Mouse (Mus musculus) lung, embryonic 14.5 days (tissue): ENCODE results near the gene Cfap157. TPM values are rescaled to one million over a fixed set of nuclear protein-coding genes. Genes with fewer than 3 reads are reported as not detected.

Experiments used
- ATAC-seq: fragments of 200-750 bp; cut with Nextera tagmentation; 2 replicates; pipeline ENCODE4 v1.8.0; 2017; ENCODE audit warnings: mild to moderate bottlenecking, moderate TSS enrichment, moderate library complexity; ENCODE audit not compliant: insufficient read depth
- DNase-seq: peaks from one replicate; pipeline ENCODE4 v3.0.0-alpha.2; 2015
- H3K27ac ChIP-seq: fragments of 300-500 bp; sonication (generic); 2 replicates; pipeline ENCODE4 v1.5.1; 2014; ENCODE audit warnings: low read depth, mild to moderate bottlenecking, moderate library complexity
- H3K27me3 ChIP-seq: fragments of 300-500 bp; sonication (generic); 2 replicates; pipeline ENCODE4 v1.6.1; 2014; ENCODE audit warnings: low read length, control low read depth; ENCODE audit not compliant: insufficient read depth
- H3K36me3 ChIP-seq: fragments of 300-500 bp; sonication (generic); 2 replicates; pipeline ENCODE4 v1.6.1; 2014; ENCODE audit warnings: control low read depth; ENCODE audit not compliant: insufficient read depth
- H3K4me1 ChIP-seq: fragments of 300-500 bp; sonication (generic); 2 replicates; pipeline ENCODE4 v1.6.1; 2014; ENCODE audit warnings: antibody characterized with exemption, control low read depth; ENCODE audit not compliant: insufficient read depth
- H3K4me2 ChIP-seq: fragments of 300-500 bp; sonication (generic); 2 replicates; pipeline ENCODE4 v1.6.1; 2014; ENCODE audit warnings: mild to moderate bottlenecking
- H3K4me3 ChIP-seq: fragments of 300-500 bp; sonication (generic); 2 replicates; pipeline ENCODE4 v1.5.1; 2014; ENCODE audit warnings: low read depth, low read length
- H3K9ac ChIP-seq: fragments of 300-500 bp; sonication (generic); 2 replicates; pipeline ENCODE4 v1.6.1; 2014
- H3K9me3 ChIP-seq: fragments of 300-500 bp; sonication (generic); 2 replicates; pipeline ENCODE4 v1.6.1; 2016; ENCODE audit warnings: low read depth, low read length, control low read depth
- CTCF ChIP-seq: IDR thresholded peaks from 2 replicates; pipeline ENCODE4 v1.5.1; 2016; ENCODE audit warnings: antibody characterized with exemption, low read depth
- WGBS: fragments of 180-500 bp; shearing (Covaris S2); extraction: QIAGEN DNeasy Blood & Tissue Kit; methylation state at CpG from one replicate; pipeline ENCODE4 v1.1.7; 2014; 5-methylcytosine and 5-hydroxymethylcytosine counted together
- polyA plus RNA-seq: library from polyadenylated mRNA; unstranded; fragments of >200 nt; fragmentation: Nextera tagmentation; extraction: Ambion mirVana; gene quantifications from 2 replicates; pipeline ENCODE4 v1.2.1, GENCODE M21; 2014

The Cfap157 gene
- polyA plus RNA-seq, 1 experiment from 2014 or later = 0.33 TPM

- H3K4me3 ChIP-seq = no peak overlapping the region
- H3K9ac ChIP-seq = no peak overlapping the region
- no peak overlapping the region for H3K4me2 ChIP-seq
- no peaks in the 10 kb centered on the region for H3K9me3 ChIP-seq
- no peaks in the 10 kb centered on the region for H3K27me3 ChIP-seq
- H3K27ac ChIP-seq = no peak overlapping the region
- peaks cover 5% of the 10 kb centered on the region; the same call in 1 of the 2 replicates for H3K36me3 ChIP-seq
- H3K4me1 ChIP-seq = peaks cover 6% of the 10 kb centered on the region; the same call in 1 of the 2 replicates
- DNase-seq (no peak), ATAC-seq (no peak)
- 69% methylated on average over 6 of the region's 6 CpGs for WGBS
- no peak for TF ChIP-seq CTCF
These were observed 38.4 kb upstream of the Cfap157 start for GRCm38 (mm10) chr2:32822643-32823042.

DNA sequence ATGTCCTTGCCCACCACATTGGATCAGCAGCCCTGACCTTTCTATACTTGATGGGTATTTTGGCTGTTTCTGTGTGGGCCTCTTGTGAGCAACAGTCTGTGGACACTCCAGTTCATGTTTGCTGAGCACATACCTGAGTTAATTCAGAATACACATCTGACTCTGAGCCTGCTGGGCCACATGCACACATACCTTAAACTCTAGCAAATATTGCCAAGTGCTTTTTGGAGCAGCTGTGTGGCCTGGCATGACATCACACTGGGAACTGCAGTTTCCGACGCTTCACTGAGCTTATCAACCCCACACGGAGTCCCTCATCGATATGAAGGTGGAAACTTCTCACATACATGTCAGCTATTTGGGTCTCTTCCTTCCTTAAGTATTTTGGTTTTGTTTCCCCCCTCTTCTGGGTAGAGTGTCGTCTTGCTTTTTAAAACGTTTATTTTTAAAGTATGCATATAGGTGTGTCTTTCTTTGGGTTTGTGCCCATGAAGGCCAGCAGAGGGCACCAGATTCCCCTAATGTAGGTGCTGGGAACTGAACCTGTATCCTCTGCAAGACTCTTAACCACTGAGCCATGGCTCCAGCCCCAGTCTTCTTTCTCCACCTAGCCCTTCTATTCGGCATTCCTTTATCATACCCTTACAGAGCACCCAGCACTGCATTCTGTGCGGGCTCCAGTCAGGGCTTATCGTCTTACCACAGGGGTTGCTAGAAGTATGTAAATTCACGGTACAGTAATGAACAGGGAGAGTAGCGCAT is 37.0 kb upstream of the Cfap157 start:
- H3K27ac ChIP-seq = peak overlapping the region; percentile 37; the same call in 1 of the 2 replicates
- peaks cover 9% of the 10 kb centered on the region; the same call in 1 of the 2 replicates for H3K4me1 ChIP-seq
- no peak overlapping the region for H3K4me3 ChIP-seq
- TF ChIP-seq CTCF = peak; percentile 67
- ATAC-seq = peak; percentile 58; the same call in 1 of the 2 replicates
- no peaks in the 10 kb centered on the region for H3K27me3 ChIP-seq
- H3K36me3 ChIP-seq = peaks cover 5% of the 10 kb centered on the region; the same call in 1 of the 2 replicates
- peak; percentile 71 for DNase-seq
- H3K4me2 ChIP-seq = no peak overlapping the region
- no peaks in the 10 kb centered on the region for H3K9me3 ChIP-seq
- no peak overlapping the region for H3K9ac ChIP-seq
- 52% methylated on average over 11 of the region's 11 CpGs for WGBS

- 82% methylated on average over 5 of the region's 5 CpGs for WGBS
- Histone ChIP-seq H3K27ac (no peak overlapping the region), H3K4me2 (no peak overlapping the region), H3K27me3 (no peaks in the 10 kb centered on the region), H3K9me3 (no peaks in the 10 kb centered on the region), H3K4me1 (0 out of 2 replicates have a peak, but pooled peaks cover 3% of the 10 kb centered on the region), H3K9ac (no peak overlapping the region), H3K4me3 (no peak overlapping the region), H3K36me3 (peaks cover 17% of the 10 kb centered on the region)
- no peak for TF ChIP-seq CTCF
- no peak for DNase-seq
- no peak for ATAC-seq
These were observed 34.0 kb upstream of the Cfap157 start for GRCm38 (mm10) chr2:32818208-32818607.

GRCm38 (mm10) chr2:32817589-32817988 is 33.4 kb upstream of the Cfap157 start:
- H3K9ac ChIP-seq = no peak overlapping the region
- H3K9me3 ChIP-seq = no peaks in the 10 kb centered on the region
- no peak overlapping the region for H3K4me2 ChIP-seq
- ATAC-seq = no peak
- TF ChIP-seq CTCF = no peak
- no peak for DNase-seq
- 0 out of 2 replicates have a peak, but pooled peaks cover 3% of the 10 kb centered on the region for H3K4me1 ChIP-seq
- H3K36me3 ChIP-seq = peaks cover 21% of the 10 kb centered on the region
- WGBS = 76% methylated on average over 7 of the region's 7 CpGs
- H3K4me3 ChIP-seq = no peak overlapping the region
- no peaks in the 10 kb centered on the region for H3K27me3 ChIP-seq
- peak overlapping the region; percentile 58; the same call in 1 of the 2 replicates for H3K27ac ChIP-seq

GRCm38 (mm10) chr2:32816946-32817581 is 32.8 kb upstream of the Cfap157 start:
- Histone ChIP-seq H3K27me3 (no peaks in the 10 kb centered on the region), H3K36me3 (peaks cover 21% of the 10 kb centered on the region), H3K4me1 (0 out of 2 replicates have a peak, but pooled peaks cover 3% of the 10 kb centered on the region), H3K4me3 (no peak overlapping the region), H3K9me3 (no peaks in the 10 kb centered on the region), H3K4me2 (peak overlapping the region; percentile 2; the same call in 1 of the 2 replicates), H3K9ac (no peak overlapping the region), H3K27ac (peak overlapping the region; percentile 58; the same call in 1 of the 2 replicates)
- ATAC-seq = 0 out of 2 replicates have a peak, but pooled peaks have one; percentile 38
- no peak for TF ChIP-seq CTCF
- WGBS = 32% methylated on average over 17 of the region's 17 CpGs
- DNase-seq = peak; percentile 60

- H3K4me2 ChIP-seq = no peak overlapping the region
- TF ChIP-seq CTCF = no peak
- peaks cover 21% of the 10 kb centered on the region for H3K36me3 ChIP-seq
- H3K9me3 ChIP-seq = no peaks in the 10 kb centered on the region
- DNase-seq (no peak), ATAC-seq (no peak)
- H3K27me3 ChIP-seq = no peaks in the 10 kb centered on the region
- H3K9ac ChIP-seq = no peak overlapping the region
- H3K27ac ChIP-seq = no peak overlapping the region
- 87% methylated on average over 2 of the region's 2 CpGs for WGBS
- H3K4me1 ChIP-seq = 0 out of 2 replicates have a peak, but pooled peaks cover 3% of the 10 kb centered on the region
- H3K4me3 ChIP-seq = no peak overlapping the region
These were observed 32.3 kb upstream of the Cfap157 start for GRCm38 (mm10) chr2:32816497-32816896.

- ATAC-seq (no peak), DNase-seq (no peak)
- Histone ChIP-seq H3K27ac (no peak overlapping the region), H3K9ac (no peak overlapping the region), H3K9me3 (no peaks in the 10 kb centered on the region), H3K4me2 (no peak overlapping the region), H3K4me1 (0 out of 2 replicates have a peak, but pooled peaks cover 2% of the 10 kb centered on the region), H3K27me3 (no peaks in the 10 kb centered on the region), H3K4me3 (no peak overlapping the region), H3K36me3 (peaks cover 38% of the 10 kb centered on the region)
- TF ChIP-seq CTCF = no peak
- 69% methylated on average over 8 of the region's 8 CpGs for WGBS
These were observed 27.7 kb upstream of the Cfap157 start for GRCm38 (mm10) chr2:32811959-32812358.
